Mouse (Mus musculus) forebrain, embryonic 14.5 days (tissue): ENCODE measurements around the gene Ptbp1. TPM values are rescaled to one million over a fixed set of nuclear protein-coding genes. Genes with fewer than 3 reads are reported as not detected.

Source experiments
- ATAC-seq: fragments of 200-750 bp; cut with Nextera tagmentation; 2 replicates; pipeline ENCODE4 v1.8.0; 2017; ENCODE audit warnings: mild to moderate bottlenecking, moderate library complexity
- DNase-seq: peaks from one replicate; pipeline ENCODE4 v3.0.0-alpha.2; 2015; ENCODE audit warnings: low spot score
- H3K27ac ChIP-seq: fragments of 300-500 bp; sonication (generic); 2 replicates; pipeline ENCODE4 v1.5.1; 2014; ENCODE audit warnings: low read depth, mild to moderate bottlenecking, control low read depth, low read length, moderate library complexity
- H3K27me3 ChIP-seq: fragments of 300-500 bp; sonication (generic); replicated peaks from 2 replicates; pipeline ENCODE4 v1.6.1; 2014; ENCODE audit warnings: low read length, control low read depth, mixed read lengths; ENCODE audit not compliant: control insufficient read depth, insufficient read depth
- H3K36me3 ChIP-seq: fragments of 300-500 bp; sonication (generic); 2 replicates; pipeline ENCODE4 v1.6.1; 2014; ENCODE audit warnings: low read length, control low read depth; ENCODE audit not compliant: control insufficient read depth, insufficient read depth
- H3K4me1 ChIP-seq: fragments of 300-500 bp; sonication (generic); 2 replicates; pipeline ENCODE4 v1.6.1; 2014; ENCODE audit warnings: antibody characterized with exemption, low read length, control low read depth; ENCODE audit not compliant: control insufficient read depth, insufficient read depth
- H3K4me2 ChIP-seq: fragments of 300-500 bp; sonication (generic); 2 replicates; pipeline ENCODE4 v1.6.1; 2014; ENCODE audit warnings: mild to moderate bottlenecking, control low read depth, low read length
- H3K4me3 ChIP-seq: fragments of 300-500 bp; sonication (generic); 2 replicates; pipeline ENCODE4 v1.5.1; 2014; ENCODE audit warnings: low read depth, low read length, control low read depth
- H3K9ac ChIP-seq: fragments of 300-500 bp; sonication (generic); 2 replicates; pipeline ENCODE4 v1.6.1; 2014; ENCODE audit warnings: mild to moderate bottlenecking, low read length, control low read depth, moderate library complexity
- H3K9me3 ChIP-seq: fragments of 300-500 bp; sonication (generic); replicated peaks from 2 replicates; pipeline ENCODE4 v1.6.1; 2016; ENCODE audit warnings: low read length, control low read depth, mixed read lengths; ENCODE audit not compliant: control insufficient read depth
- WGBS: fragments of 180-500 bp; shearing (Covaris S2); extraction: QIAGEN DNeasy Blood & Tissue Kit; methylation state at CpG from one replicate; pipeline ENCODE4 v1.1.7; 2014; 5-methylcytosine and 5-hydroxymethylcytosine counted together
- polyA plus RNA-seq: library from polyadenylated mRNA; unstranded; fragments of >200 nt; fragmentation: Nextera tagmentation; extraction: Ambion mirVana; gene quantifications from 2 replicates; pipeline ENCODE4 v1.2.1, GENCODE M21; 2014

Gene Ptbp1
- polyA plus RNA-seq, 1 experiment from 2014 or later, result 98.2 TPM

GRCm38 (mm10) chr10:79853392-79853791 is 835 bp upstream of the Ptbp1 start:
- Histone ChIP-seq H3K27ac (peak overlapping the region; percentile 99), H3K36me3 (peaks cover 19% of the 10 kb centered on the region; the same call in 1 of the 2 replicates), H3K4me2 (peak overlapping the region; percentile 90), H3K4me3 (peak overlapping the region; percentile 40), H3K9ac (peak overlapping the region; percentile 72), H3K27me3 (no peaks in the 10 kb centered on the region), H3K9me3 (no peaks in the 10 kb centered on the region), H3K4me1 (peaks cover 39% of the 10 kb centered on the region)
- ATAC-seq (peak; percentile 44), DNase-seq (peak; percentile 97)
- WGBS, result 1% methylated on average over 15 of the region's 15 CpGs

- Histone ChIP-seq H3K27ac (peak overlapping the region; percentile 99), H3K4me3 (peak overlapping the region; percentile 97), H3K4me1 (peaks cover 48% of the 10 kb centered on the region), H3K9me3 (no peaks in the 10 kb centered on the region), H3K36me3 (peaks cover 33% of the 10 kb centered on the region), H3K4me2 (peak overlapping the region; percentile 82), H3K9ac (peak overlapping the region; percentile 94), H3K27me3 (no peaks in the 10 kb centered on the region)
- under 1% methylated on average over 69 of the region's 83 CpGs for WGBS
- DNase-seq (peak; percentile 80), ATAC-seq (peak; percentile 35)
These were observed 744 bp downstream of the Ptbp1 start for GRCm38 (mm10) chr10:79854801-79855541.

DNA sequence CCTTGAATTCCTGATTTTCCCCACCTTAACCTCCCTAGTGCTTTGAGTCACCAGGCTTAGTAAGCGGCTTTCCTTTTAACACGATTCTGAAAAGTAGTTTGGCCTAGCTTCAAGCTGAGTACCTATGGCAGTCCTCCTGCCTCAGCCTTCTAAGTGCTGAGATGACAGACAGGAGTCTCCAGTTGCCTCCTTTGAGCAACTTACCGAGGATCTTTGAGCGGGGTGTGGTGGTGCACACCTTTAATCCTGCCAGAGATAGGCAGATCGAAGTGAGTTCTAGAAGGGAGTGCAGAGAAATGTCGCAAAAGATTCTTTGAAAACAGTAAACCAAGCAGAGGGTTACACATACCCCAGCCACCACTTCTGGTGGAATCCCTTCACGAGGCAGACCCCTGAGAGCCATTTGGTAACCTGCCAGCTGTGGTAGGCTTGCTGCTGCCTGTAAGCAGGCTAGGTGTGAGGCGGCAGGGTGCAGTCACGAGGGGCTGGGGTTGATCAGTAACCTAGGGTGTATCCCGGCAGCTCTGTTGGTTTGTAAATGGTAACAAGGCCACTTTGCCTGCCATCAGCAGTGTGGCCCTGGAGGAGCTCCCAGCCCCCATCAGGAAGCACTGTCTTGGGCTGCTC is 1.4 kb downstream of the Ptbp1 start:
- WGBS, result 5% methylated on average over 10 of the region's 10 CpGs
- H3K9me3 ChIP-seq, result no peaks in the 10 kb centered on the region
- peak overlapping the region; percentile 97 for H3K4me3 ChIP-seq
- H3K4me1 ChIP-seq, result peaks cover 48% of the 10 kb centered on the region
- peak; percentile 54 for DNase-seq
- no peak overlapping the region for H3K27ac ChIP-seq
- ATAC-seq, result no peak
- H3K9ac ChIP-seq, result peak overlapping the region; percentile 94
- no peaks in the 10 kb centered on the region for H3K27me3 ChIP-seq
- peaks cover 40% of the 10 kb centered on the region for H3K36me3 ChIP-seq
- peak overlapping the region; percentile 82 for H3K4me2 ChIP-seq

- H3K9ac ChIP-seq, result peak overlapping the region; percentile 94
- no peak for ATAC-seq
These were observed 2.1 kb downstream of the Ptbp1 start for GRCm38 (mm10) chr10:79856280-79856679.

GRCm38 (mm10) chr10:79856704-79857451 is 2.7 kb downstream of the Ptbp1 start:
- DNase-seq (no peak), ATAC-seq (no peak)
- Histone ChIP-seq H3K4me1 (peaks cover 43% of the 10 kb centered on the region), H3K27ac (peak overlapping the region; percentile 33; the same call in 1 of the 2 replicates), H3K4me2 (peak overlapping the region; percentile 82), H3K36me3 (peaks cover 52% of the 10 kb centered on the region), H3K4me3 (peak overlapping the region; percentile 97), H3K9ac (peak overlapping the region; percentile 94), H3K27me3 (no peaks in the 10 kb centered on the region), H3K9me3 (no peaks in the 10 kb centered on the region)
- 58% methylated on average over 7 of the region's 7 CpGs for WGBS

More at GRCm38 (mm10) chr10:79856280-79856679, 2.1 kb downstream of the Ptbp1 start:
- Histone ChIP-seq H3K9me3 (no peaks in the 10 kb centered on the region), H3K27me3 (no peaks in the 10 kb centered on the region), H3K27ac (peak overlapping the region; percentile 33; the same call in 1 of the 2 replicates), H3K4me3 (peak overlapping the region; percentile 97), H3K36me3 (peaks cover 46% of the 10 kb centered on the region), H3K4me2 (peak overlapping the region; percentile 82), H3K4me1 (peaks cover 48% of the 10 kb centered on the region)
- no peak for DNase-seq
- 34% methylated on average over 6 of the region's 6 CpGs for WGBS

DNA sequence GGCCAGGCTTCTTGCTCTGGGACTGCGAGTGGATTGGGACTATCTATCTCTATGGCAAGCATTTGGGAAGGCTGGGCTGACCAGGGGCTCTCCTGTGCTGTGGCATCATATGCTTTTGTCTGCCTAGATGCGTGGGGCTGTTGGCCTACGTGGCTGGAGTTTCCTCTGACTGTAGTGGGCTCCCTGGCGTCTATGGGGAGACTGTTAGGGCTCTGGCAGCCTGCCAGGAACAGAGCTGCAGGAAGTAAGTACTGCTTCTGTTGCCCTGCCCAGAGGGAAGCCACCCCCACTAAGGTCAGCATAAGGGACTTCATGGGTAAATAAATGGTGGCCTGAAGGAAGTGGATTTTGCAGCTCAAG is 3.2 kb downstream of the Ptbp1 start:
- Histone ChIP-seq H3K4me2 (peak overlapping the region; percentile 82), H3K4me3 (peak overlapping the region; percentile 97), H3K4me1 (peaks cover 38% of the 10 kb centered on the region), H3K36me3 (peaks cover 58% of the 10 kb centered on the region), H3K9ac (peak overlapping the region; percentile 94), H3K9me3 (no peaks in the 10 kb centered on the region), H3K27ac (peak overlapping the region; percentile 70; the same call in 1 of the 2 replicates), H3K27me3 (no peaks in the 10 kb centered on the region)
- ATAC-seq (no peak), DNase-seq (peak; percentile 68)
- WGBS, result 12% methylated on average over 4 of the region's 4 CpGs

- 70% methylated on average over 2 of the region's 2 CpGs for WGBS
- peaks cover 62% of the 10 kb centered on the region for H3K36me3 ChIP-seq
- H3K9me3 ChIP-seq, result no peaks in the 10 kb centered on the region
- peak overlapping the region; percentile 70; the same call in 1 of the 2 replicates for H3K27ac ChIP-seq
- no peaks in the 10 kb centered on the region for H3K27me3 ChIP-seq
- no peak for ATAC-seq
- H3K4me3 ChIP-seq, result peak overlapping the region; percentile 97
- peak overlapping the region; percentile 94 for H3K9ac ChIP-seq
- peaks cover 33% of the 10 kb centered on the region for H3K4me1 ChIP-seq
- H3K4me2 ChIP-seq, result peak overlapping the region; percentile 82
- no peak for DNase-seq
These were observed 3.7 kb downstream of the Ptbp1 start for GRCm38 (mm10) chr10:79857894-79858293.

DNA sequence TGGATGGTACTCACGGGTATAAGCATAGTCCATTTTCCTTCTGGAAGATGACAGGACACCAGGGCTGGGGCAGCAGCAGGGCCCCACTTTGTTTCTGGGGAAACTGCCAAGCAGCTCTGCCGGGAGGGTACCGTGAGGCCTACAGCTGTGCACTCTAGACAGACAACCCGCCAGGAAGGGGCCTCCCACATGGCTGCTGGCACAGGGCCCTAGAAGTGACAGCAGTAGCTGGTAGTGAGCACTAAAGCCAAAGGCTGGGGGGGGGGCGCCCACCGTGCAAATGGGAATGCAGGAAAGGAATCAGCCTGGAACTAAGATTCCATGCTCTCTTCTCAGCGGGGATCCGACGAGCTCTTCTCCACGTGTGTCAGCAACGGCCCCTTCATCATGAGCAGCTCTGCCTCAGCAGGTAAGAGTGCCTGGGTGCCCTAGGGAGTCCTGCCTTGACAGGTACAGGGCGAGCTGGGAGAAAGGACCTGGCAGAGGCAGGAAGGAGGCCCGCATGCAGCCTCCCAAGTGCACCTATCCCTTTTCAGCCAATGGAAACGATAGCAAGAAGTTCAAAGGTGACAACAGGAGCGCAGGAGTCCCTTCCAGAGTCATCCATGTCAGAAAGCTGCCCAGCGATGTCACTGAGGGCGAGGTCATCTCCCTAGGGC is 4.3 kb downstream of the Ptbp1 start:
- Histone ChIP-seq H3K4me1 (peaks cover 30% of the 10 kb centered on the region), H3K9ac (peak overlapping the region; percentile 94), H3K9me3 (no peaks in the 10 kb centered on the region), H3K36me3 (peaks cover 69% of the 10 kb centered on the region), H3K4me3 (peak overlapping the region; percentile 97; the same call in 1 of the 2 replicates), H3K27ac (peak overlapping the region; percentile 70), H3K27me3 (no peaks in the 10 kb centered on the region), H3K4me2 (peak overlapping the region; percentile 82)
- 38% methylated on average over 17 of the region's 17 CpGs for WGBS
- DNase-seq (peak; percentile 92), ATAC-seq (peak; percentile 32)
